Mouse (Mus musculus): Measurements from ENCODE around the gene Rfc4. TPM values are rescaled to one million over a fixed set of nuclear protein-coding genes. Genes with fewer than 3 reads are reported as not detected.
"Not testable (repeated sequence)": the region's sequence is repeated elsewhere in the genome, so short reads cannot be mapped to it uniquely, and the experiment has no call there.

Rfc4 gene
- polyA plus RNA-seq, 1 experiment from 2014 or later, result 71.6 TPM

DNA sequence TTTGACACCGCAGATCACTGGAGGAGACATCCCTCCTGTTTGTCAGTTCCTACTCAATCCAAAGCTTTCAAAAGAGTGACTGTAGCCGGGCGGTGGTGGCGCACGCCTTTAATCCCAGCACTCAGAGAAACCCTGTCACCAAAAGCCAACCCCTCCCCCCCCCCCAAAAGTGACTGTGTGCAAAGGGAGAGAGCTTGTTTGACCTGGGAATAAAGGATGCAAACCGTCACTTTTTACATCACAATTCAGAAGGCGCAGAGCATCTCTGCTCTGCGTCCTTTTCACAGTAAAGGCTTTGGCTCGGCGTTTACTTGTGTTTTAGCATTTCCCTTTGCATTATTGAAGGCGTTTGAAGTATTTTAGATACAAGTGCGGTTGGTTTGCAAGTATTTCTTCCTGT is 27.9 kb downstream of the Rfc4 start:
- H3K27ac ChIP-seq, result 0 out of 2 replicates have a peak overlapping the region, but pooled peaks have one; percentile 51

DNA sequence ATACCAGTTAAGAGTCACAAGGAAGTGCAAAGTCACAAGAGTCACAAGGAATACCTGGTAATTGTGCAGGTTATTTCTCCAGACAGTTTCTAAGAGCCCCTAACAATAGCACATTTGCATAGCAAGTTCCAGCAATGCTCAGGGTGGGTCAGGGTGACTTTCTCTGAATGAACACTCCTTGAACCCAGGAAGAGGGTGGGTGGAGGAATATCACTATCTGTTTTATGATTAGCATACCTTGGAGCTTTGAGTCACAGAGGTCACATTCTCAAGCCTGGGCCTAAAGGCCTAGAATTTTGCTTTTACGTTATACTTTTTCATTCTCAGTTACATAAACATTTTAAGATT is 29.5 kb downstream of the Rfc4 start:
- 96% methylated on average over 1 of the region's 1 CpGs for WGBS
- ATAC-seq (replicated peaks; ENCODE audit: insufficient number of reproducible peaks, insufficient read depth, low FRiP score, low read depth); H3K4me2 ChIP-seq; H3K27me3 ChIP-seq; H3K4me3 ChIP-seq; H3K9ac ChIP-seq; H3K36me3 ChIP-seq; H3K9me3 ChIP-seq (replicated peaks); H3K27ac ChIP-seq: not testable (repeated sequence)
- H3K4me1 ChIP-seq (replicated peaks), result peaks cover 21% of the 10 kb centered on the region

More for the DNA sequence above, 27.9 kb downstream of the Rfc4 start:
- peak overlapping the region; percentile 77 for H3K4me2 ChIP-seq
- H3K9ac ChIP-seq, result peak overlapping the region; percentile 39; the same call in 1 of the 2 replicates
- no peaks in the 10 kb centered on the region for H3K9me3 ChIP-seq (replicated peaks)
- H3K27me3 ChIP-seq, result no peaks in the 10 kb centered on the region
- peak overlapping the region; percentile 45 for H3K4me3 ChIP-seq
- WGBS, result 17% methylated on average over 12 of the region's 12 CpGs
- no peak for ATAC-seq (replicated peaks; ENCODE audit: insufficient number of reproducible peaks, insufficient read depth, low FRiP score, low read depth)
- no peaks in the 10 kb centered on the region for H3K36me3 ChIP-seq
- H3K4me1 ChIP-seq (replicated peaks), result peaks cover 24% of the 10 kb centered on the region

DNA sequence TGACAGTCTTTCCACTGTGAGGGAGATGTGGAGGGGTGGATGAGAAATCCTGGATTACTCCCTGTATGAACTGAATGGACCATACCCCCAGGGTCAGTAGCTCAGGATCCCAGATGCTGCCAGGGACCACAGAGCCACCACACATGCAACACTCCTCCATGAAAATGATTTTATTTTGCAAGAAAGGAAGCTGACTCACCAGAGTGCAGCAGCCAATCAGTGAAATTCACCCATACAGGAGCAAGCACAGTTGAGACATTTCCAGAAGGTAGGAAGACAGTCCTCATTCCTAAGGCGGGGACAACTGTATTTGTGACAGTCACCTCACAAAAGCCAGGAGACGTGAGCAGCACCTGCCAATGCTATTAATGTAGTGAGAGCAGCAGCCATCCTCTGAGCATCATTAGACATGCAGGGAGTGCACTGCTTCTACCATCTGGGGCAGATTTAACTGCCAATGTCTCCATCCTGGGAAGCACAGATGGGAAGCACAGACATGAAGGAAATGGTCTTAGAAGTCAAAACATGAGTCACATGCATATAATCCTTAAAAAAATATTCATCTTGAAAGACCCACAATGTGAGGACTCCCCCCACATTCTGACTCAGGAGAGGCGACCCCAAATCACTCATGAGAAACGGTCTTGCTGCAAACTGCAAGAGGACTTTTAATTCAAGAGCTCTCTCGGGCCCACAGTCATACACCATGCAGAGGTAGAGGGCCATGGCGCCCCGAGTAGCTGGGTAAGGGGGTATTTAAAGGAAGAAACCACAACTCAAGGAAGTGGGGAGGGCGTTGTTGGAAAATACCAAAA is 30.0 kb downstream of the Rfc4 start:
- not testable (repeated sequence) for H3K9ac ChIP-seq; H3K36me3 ChIP-seq; ATAC-seq (replicated peaks; ENCODE audit: insufficient number of reproducible peaks, insufficient read depth, low FRiP score, low read depth); H3K9me3 ChIP-seq (replicated peaks); H3K27ac ChIP-seq; H3K4me2 ChIP-seq; H3K4me3 ChIP-seq; H3K27me3 ChIP-seq
- 83% methylated on average over 8 of the region's 8 CpGs for WGBS
- peaks cover 19% of the 10 kb centered on the region for H3K4me1 ChIP-seq (replicated peaks)

DNA sequence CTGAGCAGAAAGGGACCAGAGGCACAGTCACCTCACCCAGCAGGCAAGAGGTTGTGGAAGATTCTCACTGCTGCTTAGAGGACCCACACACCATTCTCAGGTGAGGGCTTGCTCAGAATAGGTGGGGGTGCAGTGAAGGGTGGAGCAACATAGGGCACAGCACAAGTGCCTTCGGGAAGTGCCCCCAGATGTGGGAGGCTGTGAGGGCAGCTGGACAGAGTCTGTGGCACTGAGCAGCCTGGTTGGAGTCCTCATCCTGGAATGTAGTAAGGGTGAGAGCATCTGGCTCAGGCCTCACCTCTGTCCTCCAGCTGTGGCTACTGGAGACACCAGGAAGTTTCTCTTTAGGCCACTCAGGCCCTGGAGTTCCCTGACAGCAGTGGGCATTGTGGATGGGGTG is 30.7 kb downstream of the Rfc4 start:
- not testable (repeated sequence) for ATAC-seq (replicated peaks; ENCODE audit: insufficient number of reproducible peaks, insufficient read depth, low FRiP score, low read depth); H3K4me2 ChIP-seq; H3K36me3 ChIP-seq; H3K27ac ChIP-seq; H3K9me3 ChIP-seq (replicated peaks); H3K4me3 ChIP-seq; H3K27me3 ChIP-seq; H3K9ac ChIP-seq
- H3K4me1 ChIP-seq (replicated peaks), result peaks cover 16% of the 10 kb centered on the region
- 75% methylated on average over 1 of the region's 1 CpGs for WGBS

DNA sequence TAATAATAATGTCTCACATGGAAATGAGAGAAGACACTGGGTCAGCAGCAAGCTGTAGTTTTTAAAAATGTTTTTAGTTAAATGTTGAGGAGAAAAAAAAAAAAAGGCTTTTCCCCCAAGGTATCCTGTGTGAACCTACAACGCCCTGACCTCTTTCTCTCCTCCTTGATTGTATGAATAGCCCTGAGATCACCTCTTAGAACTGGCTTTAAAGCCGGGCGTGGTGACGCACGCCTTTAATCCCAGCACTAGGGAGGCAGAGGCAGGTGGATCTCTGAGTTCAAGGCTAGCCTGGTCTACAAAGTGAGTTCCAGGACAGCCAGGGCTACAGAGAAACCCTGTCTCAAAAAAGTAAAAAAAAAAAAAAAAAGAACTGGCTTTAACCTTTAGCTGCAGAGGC is 32.0 kb downstream of the Rfc4 start:
- H3K27ac ChIP-seq; H3K4me2 ChIP-seq; ATAC-seq (replicated peaks; ENCODE audit: insufficient number of reproducible peaks, insufficient read depth, low FRiP score, low read depth); H3K27me3 ChIP-seq; H3K4me3 ChIP-seq; H3K9me3 ChIP-seq (replicated peaks); H3K9ac ChIP-seq; H3K36me3 ChIP-seq: not testable (repeated sequence)
- 91% methylated on average over 5 of the region's 5 CpGs for WGBS
- peaks cover 12% of the 10 kb centered on the region for H3K4me1 ChIP-seq (replicated peaks)

DNA sequence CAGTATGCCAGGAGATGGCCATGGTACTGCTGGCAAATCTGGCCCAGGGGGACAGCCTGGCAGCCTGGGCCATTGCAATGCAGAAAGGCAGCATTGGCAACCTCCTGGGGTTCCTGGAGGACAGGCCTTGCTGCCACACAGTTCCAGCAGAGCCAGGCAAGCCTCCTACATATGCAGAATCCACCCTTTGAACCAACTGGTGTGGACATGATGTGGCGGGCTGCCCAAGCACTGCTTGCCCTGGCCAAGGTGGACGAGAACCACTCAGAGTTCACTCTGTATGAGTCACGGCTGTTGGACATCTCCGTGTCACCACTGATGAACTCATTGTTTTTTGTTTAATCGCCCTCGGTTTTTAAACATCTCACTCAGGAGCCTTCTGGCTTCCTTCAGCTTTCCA is 33.4 kb downstream of the Rfc4 start:
- H3K4me1 ChIP-seq (replicated peaks), result no peaks in the 10 kb centered on the region
- H3K36me3 ChIP-seq, result no peaks in the 10 kb centered on the region
- H3K4me2 ChIP-seq, result no peak overlapping the region
- 87% methylated on average over 6 of the region's 6 CpGs for WGBS
- no peak overlapping the region for H3K9ac ChIP-seq
- ATAC-seq (replicated peaks; ENCODE audit: insufficient number of reproducible peaks, insufficient read depth, low FRiP score, low read depth), result no peak
- no peak overlapping the region for H3K27ac ChIP-seq
- no peaks in the 10 kb centered on the region for H3K9me3 ChIP-seq (replicated peaks)
- H3K27me3 ChIP-seq, result no peaks in the 10 kb centered on the region
- H3K4me3 ChIP-seq, result no peak overlapping the region

DNA sequence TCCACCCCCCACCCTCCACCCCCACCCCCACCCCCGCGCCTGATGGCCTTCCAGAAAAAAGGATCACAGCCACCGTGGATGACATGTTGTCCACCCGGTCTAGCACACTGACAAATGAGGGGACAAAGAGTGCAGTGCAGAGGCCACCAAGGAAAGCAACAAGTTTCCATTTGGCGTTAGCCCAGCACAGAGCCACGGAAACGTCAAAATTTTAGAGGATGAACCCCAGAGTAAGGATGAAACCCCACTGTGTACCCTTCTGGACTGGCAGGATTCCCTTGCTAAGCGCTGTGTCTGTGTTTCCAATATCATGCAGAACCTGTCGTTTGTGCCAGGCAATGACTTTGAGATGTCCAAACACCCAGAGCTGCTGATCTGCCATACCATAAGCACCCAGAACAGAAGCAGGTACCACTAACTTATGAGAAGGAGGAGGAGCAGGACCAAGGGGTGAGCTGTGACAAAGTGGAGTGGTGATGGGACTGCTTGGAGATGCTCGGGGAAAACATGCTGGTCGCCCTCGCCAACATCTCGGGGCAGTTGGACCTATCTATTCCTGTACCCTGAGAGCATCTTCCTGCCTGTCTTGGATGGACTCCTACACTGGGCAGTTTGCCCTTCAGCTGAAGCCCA is 34.1 kb downstream of the Rfc4 start:
- H3K27me3 ChIP-seq, result no peaks in the 10 kb centered on the region
- H3K4me2 ChIP-seq, result no peak overlapping the region
- no peak overlapping the region for H3K9ac ChIP-seq
- H3K36me3 ChIP-seq, result no peaks in the 10 kb centered on the region
- 75% methylated on average over 13 of the region's 13 CpGs for WGBS
- 0 out of 2 replicates have a peak, but pooled peaks have one; percentile 37 for ATAC-seq (replicated peaks; ENCODE audit: insufficient number of reproducible peaks, insufficient read depth, low FRiP score, low read depth)
- no peak overlapping the region for H3K27ac ChIP-seq
- H3K9me3 ChIP-seq (replicated peaks), result no peaks in the 10 kb centered on the region
- no peak overlapping the region for H3K4me3 ChIP-seq
- H3K4me1 ChIP-seq (replicated peaks), result no peaks in the 10 kb centered on the region

DNA sequence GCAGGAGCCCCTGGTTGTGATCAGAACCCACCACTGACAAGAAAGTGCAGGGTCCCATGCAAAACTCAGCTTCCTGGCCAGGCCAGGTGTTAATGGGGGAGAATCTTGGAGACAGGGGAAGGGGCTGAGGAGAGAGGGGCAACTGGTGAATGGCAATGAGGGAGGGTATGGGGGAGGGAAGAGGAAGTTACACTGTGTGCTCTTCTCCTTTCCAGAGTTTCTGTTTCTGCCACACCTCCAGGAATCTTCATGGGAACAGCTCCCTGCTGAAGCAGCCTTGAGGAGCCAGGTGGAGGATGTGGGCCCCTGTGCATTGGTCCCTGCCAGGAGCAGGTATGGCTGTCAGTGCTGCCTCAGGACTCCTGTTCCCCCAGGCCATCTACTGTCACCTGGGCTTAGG is 36.2 kb downstream of the Rfc4 start:
- not testable (repeated sequence) for H3K27me3 ChIP-seq; H3K4me3 ChIP-seq; ATAC-seq (replicated peaks; ENCODE audit: insufficient number of reproducible peaks, insufficient read depth, low FRiP score, low read depth); H3K9ac ChIP-seq; H3K27ac ChIP-seq; H3K4me1 ChIP-seq (replicated peaks); H3K9me3 ChIP-seq (replicated peaks); H3K4me2 ChIP-seq; H3K36me3 ChIP-seq

DNA sequence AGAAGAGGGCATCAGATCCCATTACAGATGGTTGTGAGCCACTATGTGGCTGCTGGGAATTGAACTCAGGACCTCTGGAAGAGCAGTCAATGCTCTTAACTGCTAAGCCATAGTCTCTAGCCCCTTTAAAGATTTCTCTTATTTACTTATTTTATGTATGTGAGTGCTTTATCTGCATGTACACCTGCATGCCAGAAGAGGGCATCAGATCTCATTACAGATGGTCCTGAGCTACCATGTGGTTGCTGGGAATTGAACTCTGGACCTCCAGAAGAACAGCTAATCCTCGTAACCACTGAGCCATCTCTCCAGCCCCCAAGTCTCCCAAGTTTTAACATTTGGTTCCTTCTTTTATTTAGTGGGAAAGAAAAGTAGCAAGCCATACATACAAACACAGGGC is 39.0 kb downstream of the Rfc4 start:
- not testable (repeated sequence) for H3K4me3 ChIP-seq; H3K4me1 ChIP-seq (replicated peaks); H3K9me3 ChIP-seq (replicated peaks); H3K27me3 ChIP-seq; H3K27ac ChIP-seq; ATAC-seq (replicated peaks; ENCODE audit: insufficient number of reproducible peaks, insufficient read depth, low FRiP score, low read depth); H3K9ac ChIP-seq; H3K36me3 ChIP-seq; H3K4me2 ChIP-seq
- 92% methylated on average over 1 of the region's 1 CpGs for WGBS

DNA sequence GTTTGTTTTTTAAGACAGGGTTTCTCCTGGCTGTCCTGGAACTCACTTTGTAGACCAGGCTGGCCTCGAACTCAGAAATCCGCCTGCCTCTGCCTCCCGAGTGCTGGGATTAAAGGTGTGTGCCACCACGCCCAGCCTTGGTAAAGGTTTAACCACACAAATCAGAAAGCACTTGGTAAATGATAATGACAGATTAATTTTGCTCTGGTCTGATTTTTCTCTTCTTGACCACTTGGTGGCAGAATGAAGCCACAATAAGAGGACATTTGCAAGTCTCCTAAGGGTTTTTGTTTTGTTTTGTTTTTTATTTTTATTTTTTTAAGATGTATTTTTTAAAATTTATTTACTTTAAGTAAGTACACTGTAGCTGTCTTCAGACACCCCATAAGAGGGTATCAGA is 39.8 kb downstream of the Rfc4 start:
- not testable (repeated sequence) for H3K36me3 ChIP-seq; H3K4me2 ChIP-seq; H3K27me3 ChIP-seq; H3K4me3 ChIP-seq; H3K9me3 ChIP-seq (replicated peaks); ATAC-seq (replicated peaks; ENCODE audit: insufficient number of reproducible peaks, insufficient read depth, low FRiP score, low read depth); H3K9ac ChIP-seq; H3K4me1 ChIP-seq (replicated peaks); H3K27ac ChIP-seq
- WGBS, result 46% methylated on average over 4 of the region's 4 CpGs

DNA sequence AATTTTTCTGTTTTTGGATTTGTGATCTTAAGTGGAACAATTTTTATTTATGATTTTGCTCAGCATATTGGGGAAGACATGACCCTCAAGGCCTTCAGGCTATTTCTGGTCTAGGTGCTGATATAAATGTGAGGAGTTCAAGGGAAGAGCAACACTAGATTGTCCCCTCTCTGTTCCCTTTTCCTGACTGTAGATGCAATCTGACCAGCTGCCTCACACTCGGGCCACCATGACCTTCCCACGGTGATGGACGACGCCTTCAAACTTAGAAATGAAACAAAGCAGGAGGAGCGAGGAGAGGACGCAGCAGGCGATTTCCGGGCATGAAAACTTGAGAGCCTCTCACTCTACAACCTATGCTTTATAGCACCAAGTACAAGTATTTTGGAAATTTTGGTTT is 40.4 kb downstream of the Rfc4 start:
- WGBS, result 68% methylated on average over 8 of the region's 8 CpGs
- not testable (repeated sequence) for ATAC-seq (replicated peaks; ENCODE audit: insufficient number of reproducible peaks, insufficient read depth, low FRiP score, low read depth); H3K36me3 ChIP-seq; H3K9me3 ChIP-seq (replicated peaks); H3K4me2 ChIP-seq; H3K4me1 ChIP-seq (replicated peaks); H3K9ac ChIP-seq; H3K4me3 ChIP-seq; H3K27ac ChIP-seq; H3K27me3 ChIP-seq

DNA sequence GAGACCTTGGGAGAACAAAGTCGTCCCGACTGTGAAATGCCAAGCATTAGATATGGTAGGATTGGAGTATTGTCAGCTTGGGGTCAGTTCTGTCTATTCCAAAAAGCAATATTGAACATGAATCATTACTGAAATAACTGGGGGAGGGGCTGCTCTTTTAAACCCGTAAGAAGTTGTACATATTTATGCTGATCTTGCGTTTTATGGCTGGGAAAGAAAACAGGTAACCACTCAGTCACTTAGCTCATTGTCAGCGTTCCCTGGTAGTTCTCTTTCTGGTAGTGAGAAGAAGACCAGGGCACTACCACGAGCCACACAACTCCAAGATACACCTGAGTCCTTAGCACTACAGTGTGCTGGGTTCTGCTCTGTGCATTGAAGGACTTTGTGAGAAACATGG is 50.0 kb downstream of the Rfc4 start:
- ATAC-seq (replicated peaks; ENCODE audit: insufficient number of reproducible peaks, insufficient read depth, low FRiP score, low read depth); H3K4me2 ChIP-seq; H3K36me3 ChIP-seq; H3K27ac ChIP-seq; H3K9ac ChIP-seq; H3K4me1 ChIP-seq (replicated peaks); H3K4me3 ChIP-seq; H3K9me3 ChIP-seq (replicated peaks); H3K27me3 ChIP-seq: not testable (repeated sequence)
- 83% methylated on average over 6 of the region's 6 CpGs for WGBS
